Mouse (Mus musculus) embryo, embryonic 11 days (tissue): ENCODE data around the gene Scel.

Experiments
- DNase-seq: peaks from one replicate; pipeline ENCODE4 v3.0.0-alpha.2; 2015

Scel gene

DNA sequence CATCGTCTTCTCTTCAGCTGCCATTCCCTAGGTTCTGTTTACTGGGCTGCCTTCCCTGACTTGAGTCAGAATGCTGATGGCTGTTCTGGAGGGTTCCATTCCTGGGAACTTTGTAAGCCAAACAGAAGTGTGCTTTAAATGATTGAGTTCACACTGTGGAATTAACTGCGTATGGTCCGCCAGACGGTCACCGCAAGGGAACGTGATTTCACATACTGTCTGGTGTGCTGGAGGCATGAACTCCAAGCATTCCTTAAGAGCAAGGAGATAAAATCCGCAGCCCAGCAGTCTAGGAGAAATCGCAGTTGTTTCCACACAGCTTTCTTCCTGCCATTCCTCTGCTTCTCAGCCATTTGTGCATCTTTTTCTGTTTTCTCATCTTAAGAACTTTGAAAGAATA lies 2.3 kb downstream of the Scel start:
- DNase-seq: no peak

DNA sequence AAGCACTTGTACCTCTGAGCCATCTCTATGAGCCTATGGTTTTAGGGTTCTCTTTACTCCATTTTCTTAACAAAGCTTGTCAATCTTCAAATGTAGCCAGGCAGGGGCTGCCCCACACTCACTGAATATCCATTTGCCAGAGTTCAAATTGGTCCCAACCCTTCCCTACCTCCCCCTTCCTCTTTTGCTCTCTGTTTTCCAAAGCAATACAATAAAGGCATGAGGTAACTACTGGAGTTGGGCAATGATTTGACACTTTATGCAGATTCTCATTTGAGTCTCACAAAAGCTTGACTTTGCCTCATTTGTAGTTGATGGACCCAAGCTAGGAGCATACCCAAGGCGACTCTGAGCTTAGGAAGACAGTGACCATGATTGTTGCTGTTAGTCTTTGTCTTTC lies 13.1 kb downstream of the Scel start:
- no peak for DNase-seq

DNA sequence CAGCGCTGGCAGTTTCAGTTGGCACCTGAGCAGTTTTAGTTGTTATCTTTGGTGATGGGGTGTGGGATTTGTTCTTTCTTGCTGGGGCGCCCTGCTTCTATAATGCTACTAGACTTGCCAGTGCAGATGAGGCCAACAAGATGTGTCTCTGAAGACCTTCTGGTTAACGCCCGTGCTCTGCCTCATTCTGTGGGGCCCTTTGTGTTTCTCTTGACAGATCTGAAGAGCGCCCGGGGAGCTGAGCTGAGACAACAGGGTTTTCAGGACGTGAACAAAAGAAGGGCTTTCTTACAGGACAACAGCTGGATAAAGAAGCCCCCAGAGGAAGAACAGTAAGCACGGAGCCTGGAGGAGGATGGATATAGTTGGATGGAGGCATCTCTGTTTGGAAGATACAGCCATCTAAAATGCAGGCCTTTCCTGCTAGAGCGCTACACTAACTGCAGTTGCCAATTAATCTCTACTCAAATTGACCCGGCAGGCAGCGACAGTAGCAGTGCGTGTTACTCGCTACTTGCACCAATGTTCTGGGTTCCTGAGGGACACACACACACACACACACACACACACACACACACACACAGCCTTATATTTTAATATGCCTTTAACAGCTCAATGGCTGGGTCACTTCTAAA lies 16.7 kb downstream of the Scel start:
- peak; percentile 47 for DNase-seq

DNA sequence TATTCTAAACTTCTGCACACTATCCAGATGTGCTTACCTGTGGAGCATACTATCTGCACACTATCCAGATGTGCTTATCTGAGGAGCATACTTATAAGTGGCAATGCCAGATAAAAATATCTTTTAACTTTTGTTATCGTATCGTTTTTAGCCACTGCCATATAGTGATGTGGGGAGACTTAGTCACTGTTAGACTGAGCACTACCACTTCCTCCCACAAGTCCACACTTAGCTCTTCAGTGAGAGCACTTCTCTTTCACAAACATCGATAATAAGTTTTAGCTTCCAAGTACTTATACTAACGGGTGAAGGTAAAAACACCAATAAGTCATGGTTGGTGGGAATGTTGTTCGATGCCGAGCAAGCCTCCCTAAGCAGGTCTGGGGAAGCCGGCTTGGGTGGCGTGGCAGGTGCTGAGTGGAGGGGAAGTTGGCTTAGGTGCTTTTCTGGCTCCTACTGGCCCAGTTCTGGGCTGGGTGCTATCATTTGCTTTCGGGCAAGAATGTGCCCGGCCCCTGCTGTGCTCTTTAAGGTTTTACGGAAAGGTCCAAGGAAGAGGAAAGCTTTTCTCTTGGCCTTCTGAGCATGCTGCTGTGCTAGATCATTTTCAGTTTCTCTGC lies 18.7 kb downstream of the Scel start:
- DNase-seq: no peak

DNA sequence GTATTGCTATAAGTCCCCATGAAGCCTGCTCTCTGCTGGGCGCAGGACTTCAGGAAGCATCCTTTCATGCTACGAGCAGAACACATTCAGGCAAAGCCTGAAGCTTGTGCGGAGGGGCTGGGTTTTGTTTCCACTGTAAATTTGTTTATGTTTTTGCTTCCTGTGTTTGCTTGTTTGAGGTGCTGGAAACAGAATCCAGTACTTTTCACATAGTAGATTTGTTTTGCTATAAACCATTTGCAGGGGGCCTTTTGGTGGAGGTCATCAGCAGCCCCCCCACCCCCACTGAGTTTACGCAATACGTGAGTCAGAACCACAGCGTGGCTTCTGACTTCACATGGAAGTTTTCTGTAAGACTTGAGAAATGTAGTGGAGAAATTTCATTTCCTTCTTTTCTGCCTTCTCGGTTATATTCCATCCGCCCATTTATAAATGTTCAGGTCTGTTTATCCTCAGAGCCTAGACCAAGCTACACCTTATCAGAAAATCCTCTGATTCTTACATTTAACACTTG lies 22.4 kb downstream of the Scel start:
- DNase-seq: no peak

- DNase-seq: peak; percentile 62
These were observed 23.2 kb downstream of the Scel start for GRCm38 (mm10) chr14:103536334-103536733.

GRCm38 (mm10) chr14:103537355-103538056 lies 24.4 kb downstream of the Scel start:
- peak; percentile 62 for DNase-seq

- DNase-seq: no peak
These were observed 26.7 kb downstream of the Scel start for GRCm38 (mm10) chr14:103539796-103540195.

GRCm38 (mm10) chr14:103541679-103542078 lies 28.5 kb downstream of the Scel start:
- DNase-seq: peak; percentile 24

DNA sequence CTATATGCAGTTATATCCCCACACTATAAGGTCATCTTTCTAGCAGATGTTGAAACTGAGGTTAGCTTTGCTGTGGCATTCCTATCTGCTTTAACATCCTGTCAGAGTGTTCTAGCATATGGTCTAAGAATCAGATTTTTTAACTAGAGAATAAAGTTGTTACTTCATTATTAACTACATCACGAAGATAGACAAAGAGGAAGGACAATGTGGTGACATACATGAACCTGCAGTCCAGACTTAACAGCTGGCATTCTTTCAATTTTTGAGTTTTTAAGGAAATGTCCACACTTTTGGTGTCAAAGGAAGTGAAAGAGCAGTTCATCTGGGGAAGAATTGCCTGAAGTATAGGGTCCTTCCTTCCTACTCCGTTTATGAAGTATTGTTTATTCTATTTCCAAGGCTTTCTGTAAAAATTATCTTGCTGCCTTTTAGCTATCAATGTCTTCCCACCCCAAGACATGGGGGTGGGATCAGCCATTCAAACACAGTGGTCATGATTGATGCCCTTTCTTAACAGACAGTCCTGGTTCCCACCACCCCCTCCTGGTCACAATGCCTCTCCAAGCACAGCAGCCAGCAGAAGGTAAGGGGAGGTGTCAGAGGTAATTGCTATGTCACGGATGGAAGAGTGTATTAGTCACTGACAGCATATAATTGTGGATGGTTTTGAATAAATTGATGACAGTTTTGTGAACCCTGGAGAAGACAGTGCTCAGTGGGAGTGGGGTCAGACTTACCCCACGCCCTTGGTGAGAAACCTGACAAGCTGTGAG lies 30.4 kb downstream of the Scel start:
- DNase-seq: no peak

DNA sequence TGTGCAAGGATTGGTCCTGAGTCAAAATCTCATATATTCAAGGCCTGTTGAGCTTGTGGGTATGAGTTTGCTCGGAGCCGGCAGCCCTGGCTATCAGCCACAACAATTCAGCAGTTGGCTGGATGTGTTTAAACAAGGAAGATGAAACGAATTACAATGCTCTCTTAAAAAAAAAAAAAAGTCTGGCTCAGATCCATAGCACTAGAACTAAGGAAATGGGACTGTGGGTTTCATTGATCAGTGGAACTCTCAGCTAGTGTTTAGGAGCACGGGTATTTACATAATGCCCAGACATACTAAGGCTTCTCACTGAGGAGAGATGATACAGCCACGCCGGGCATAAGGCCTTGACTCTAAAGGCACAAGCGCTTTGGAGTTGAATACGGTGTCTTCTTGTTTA lies 32.6 kb downstream of the Scel start:
- DNase-seq: no peak

- no peak for DNase-seq
These were observed 33.1 kb downstream of the Scel start for GRCm38 (mm10) chr14:103546246-103546645.

- no peak for DNase-seq
These were observed 35.1 kb downstream of the Scel start for GRCm38 (mm10) chr14:103548220-103548619.

- peak; percentile 89 for DNase-seq
These were observed 37.3 kb downstream of the Scel start for GRCm38 (mm10) chr14:103550480-103550879.

- no peak for DNase-seq
These were observed 37.8 kb downstream of the Scel start for GRCm38 (mm10) chr14:103550921-103551320.

GRCm38 (mm10) chr14:103551921-103552320 lies 38.8 kb downstream of the Scel start:
- DNase-seq: no peak

- no peak for DNase-seq
These were observed 39.2 kb downstream of the Scel start for GRCm38 (mm10) chr14:103552379-103552778.

- DNase-seq: no peak
These were observed 43.5 kb downstream of the Scel start for GRCm38 (mm10) chr14:103556609-103557008.

DNA sequence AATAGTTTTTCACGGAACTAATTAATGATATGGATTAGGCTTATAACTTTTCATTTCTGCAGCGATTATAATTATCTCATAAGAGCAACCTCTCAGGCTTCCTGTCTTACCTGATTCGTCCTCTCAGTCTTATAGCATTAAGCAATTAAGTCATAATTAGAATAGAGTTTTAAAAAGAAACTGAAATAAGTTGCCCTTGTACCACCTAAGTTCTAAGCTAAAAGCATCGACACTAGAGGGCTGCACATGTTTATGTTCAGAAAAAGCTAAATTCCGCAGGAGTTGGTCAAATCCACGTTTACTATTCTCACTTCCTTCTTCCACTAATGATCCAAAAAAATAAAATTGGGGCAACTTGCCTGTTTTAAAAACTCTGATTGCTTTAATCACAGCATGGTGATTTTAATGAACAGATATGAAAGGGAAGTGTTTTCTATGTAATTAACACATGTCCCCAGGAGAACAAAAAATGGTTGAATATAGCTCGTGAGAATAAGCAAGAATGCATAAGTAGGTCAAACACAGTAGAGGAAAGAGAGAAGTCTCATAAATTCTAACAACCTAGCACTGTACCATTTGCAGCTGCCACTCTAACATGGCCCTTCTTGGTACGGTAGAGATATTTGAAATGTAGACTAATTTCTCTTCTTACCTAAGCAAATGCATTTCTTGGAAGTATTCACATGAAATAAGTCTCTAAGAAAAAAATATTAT lies 48.4 kb downstream of the Scel start:
- no peak for DNase-seq

DNA sequence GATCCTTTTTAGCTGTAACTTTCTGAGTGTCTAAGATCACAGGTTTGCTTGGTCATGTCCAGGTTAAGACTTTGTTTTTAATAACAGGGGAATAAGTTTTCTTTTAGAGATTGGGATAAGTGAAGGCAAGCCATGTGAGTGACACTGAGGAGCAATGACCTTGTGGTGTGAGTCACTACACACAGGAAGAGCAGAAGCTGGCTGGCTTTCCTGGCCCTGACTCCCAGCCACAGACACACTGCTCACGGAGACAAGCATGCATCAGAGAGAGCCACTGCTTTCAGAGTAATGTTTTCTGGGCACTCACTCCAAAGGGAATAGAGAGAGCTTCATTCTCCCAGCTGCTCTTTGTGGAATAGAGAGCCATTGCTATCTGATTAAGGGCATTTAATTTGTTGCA lies 54.8 kb downstream of the Scel start:
- no peak for DNase-seq

DNA sequence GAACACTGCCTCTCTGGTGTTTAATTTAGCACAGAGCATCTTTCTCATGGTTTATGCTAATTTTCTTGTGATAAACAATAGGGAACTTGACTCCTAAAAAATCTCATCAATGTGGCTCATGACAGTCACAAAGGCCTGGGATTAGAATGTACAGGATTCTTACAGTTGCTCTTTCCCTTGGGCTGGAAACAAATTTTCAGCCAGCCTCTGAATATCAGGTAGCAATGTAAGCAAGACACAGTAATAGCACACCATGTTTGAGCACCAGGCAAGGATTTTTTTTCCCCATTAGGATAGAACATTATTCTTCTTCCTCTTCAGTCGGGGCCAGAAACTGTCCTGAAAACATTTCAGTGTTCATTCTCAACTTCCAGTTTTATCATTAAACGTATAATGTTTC lies 55.3 kb downstream of the Scel start:
- no peak for DNase-seq

DNA sequence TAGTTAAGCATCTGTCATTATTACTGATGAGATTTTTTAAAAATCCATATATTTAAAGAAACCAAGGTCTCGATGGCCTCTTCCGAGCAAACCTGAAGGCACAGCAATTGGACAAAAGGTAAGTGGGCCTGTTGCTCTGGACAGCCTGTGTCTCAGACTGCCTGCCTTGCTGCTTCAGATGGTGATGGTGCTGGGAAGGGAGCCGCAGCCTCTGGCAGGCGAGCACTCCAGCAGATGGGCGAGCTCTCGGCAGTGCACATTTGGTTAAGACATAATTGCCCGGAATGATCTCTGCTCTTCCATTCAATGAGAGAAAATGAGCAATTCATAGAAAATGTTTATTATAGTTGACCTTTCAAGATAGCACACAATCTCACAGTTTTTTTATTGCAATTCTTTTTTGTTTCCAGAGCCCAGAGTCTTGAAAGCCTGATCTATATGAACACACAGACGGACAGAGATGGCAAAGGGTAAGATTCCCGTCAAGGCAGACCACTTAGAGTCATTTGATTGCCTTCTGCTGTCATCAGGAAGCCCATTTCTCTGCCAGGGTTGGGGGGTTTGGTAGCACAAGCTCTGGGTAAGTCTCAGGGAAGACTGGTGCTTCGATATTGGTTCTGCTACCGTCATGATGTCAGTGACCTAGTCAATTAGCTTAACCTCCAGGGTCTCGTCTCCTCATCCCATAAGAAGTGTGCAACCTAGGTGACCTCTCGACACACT lies 58.6 kb downstream of the Scel start:
- DNase-seq: no peak
